In genomic region chr15:67981876-67982275, GRCm38 (mm10) we compare ENCODE assay signal across 24 mouse cellular contexts.
DNase-seq lines count a peak whose midpoint lies in the region; ATAC-seq and TF ChIP-seq lines count a peak whose summit lies in the region.
"Had no signal": no experiment of that assay in that cellular context is flagged by ENCODE, and none has a peak within 500 bp of the region (broad histone marks: within the 10 kb centered on the region; RNA-seq: fewer than 3 reads in every experiment).

No protein-coding gene starts in this region.

- H3K4me3 ChIP-seq in forebrain, postnatal 0 days (ENCODE audit: low read depth, low read length): no peak overlapping the region
- no peak overlapping the region for H3K4me3 ChIP-seq in forebrain, embryonic 15.5 days
- H3K4me3 ChIP-seq: forebrain, embryonic 10.5 days; forebrain, embryonic 13.5 days; heart, adult 2 months; heart, embryonic 10.5 days; heart, embryonic 13.5 days had no signal

- H3K9me3 ChIP-seq in forebrain, postnatal 0 days (ENCODE audit: low read length): no peaks in the 10 kb centered on the region
- no peaks in the 10 kb centered on the region for H3K9me3 ChIP-seq in forebrain, embryonic 15.5 days
- H3K9me3 ChIP-seq: forebrain, embryonic 10.5 days; forebrain, embryonic 13.5 days; heart, embryonic 10.5 days; heart, embryonic 13.5 days had no signal

- no peaks in the 10 kb centered on the region for H3K27me3 ChIP-seq in forebrain, postnatal 0 days (ENCODE audit: insufficient read depth, low read length)
- no peaks in the 10 kb centered on the region for H3K27me3 ChIP-seq in forebrain, embryonic 15.5 days
- H3K27me3 ChIP-seq: forebrain, embryonic 13.5 days; heart, embryonic 13.5 days had no signal

- TF ChIP-seq CTCF in forebrain, postnatal 0 days (IDR thresholded peaks at IDR 0.05; ENCODE audit: low read depth): no peak

- no peak overlapping the region for H3K9ac ChIP-seq in forebrain, postnatal 0 days
- H3K9ac ChIP-seq in forebrain, embryonic 15.5 days (replicated peaks): no peak overlapping the region
- H3K9ac ChIP-seq: forebrain, embryonic 13.5 days; heart, embryonic 13.5 days; hindbrain, embryonic 14.5 days had no signal

- no peak overlapping the region for H3K27ac ChIP-seq in forebrain, postnatal 0 days (ENCODE audit: low read depth, low read length)
- H3K27ac ChIP-seq in forebrain, embryonic 15.5 days (replicated peaks): no peak overlapping the region
- H3K27ac ChIP-seq: forebrain, embryonic 10.5 days; forebrain, embryonic 13.5 days; heart, adult 2 months; heart, embryonic 10.5 days; heart, embryonic 13.5 days; hindbrain, embryonic 14.5 days; hindbrain, postnatal 0 days had no signal

- no peaks in the 10 kb centered on the region for H3K4me1 ChIP-seq in forebrain, postnatal 0 days (ENCODE audit: insufficient read depth)
- no peaks in the 10 kb centered on the region for H3K4me1 ChIP-seq in forebrain, embryonic 15.5 days
- H3K4me1 ChIP-seq: forebrain, embryonic 10.5 days; forebrain, embryonic 13.5 days; heart, embryonic 10.5 days; heart, embryonic 13.5 days had no signal

- WGBS in forebrain, postnatal 0 days: 65% methylated on average over 3 of the region's 3 CpGs
- WGBS in forebrain, embryonic 15.5 days: 81% methylated on average over 3 of the region's 3 CpGs

- H3K36me3 ChIP-seq in forebrain, postnatal 0 days (ENCODE audit: insufficient read depth): no peaks in the 10 kb centered on the region
- H3K36me3 ChIP-seq in forebrain, embryonic 15.5 days: no peaks in the 10 kb centered on the region
- H3K36me3 ChIP-seq: forebrain, embryonic 10.5 days; heart, embryonic 10.5 days; heart, embryonic 13.5 days had no signal

- peak; percentile 35 for DNase-seq in forebrain, postnatal 0 days
- peak; percentile 16 for DNase-seq in left cerebral cortex, adult 11 months (ENCODE audit: low spot score)
- no peak for DNase-seq in left cerebral cortex, postnatal 36 days (ENCODE audit: low spot score in 2 of 2)
- DNase-seq in right cerebral cortex, postnatal 10 days (ENCODE audit: low spot score in 2 of 2): peak; percentile 52 to 61
- DNase-seq in right cerebral cortex, postnatal 25 days: no peak
- DNase-seq: adrenal gland, adult 8-10 months; adrenal gland, postnatal 25 days; cerebellum, adult 18-20 months; cerebellum, adult 9-10 months; cerebellum, postnatal 14 days; gastrocnemius, postnatal 10 days; gastrocnemius, postnatal 36 days; heart, adult 2 months; heart, postnatal 14 days; heart, postnatal 4 days had no signal

- intact Hi-C loops in left cerebral cortex, postnatal 36 days (cut with DNase I): no loop called here

- peak; percentile 57; the same call in 1 of the 2 replicates for ATAC-seq in forebrain, postnatal 0 days
- no peak for ATAC-seq in forebrain, embryonic 15.5 days (replicated peaks)
- ATAC-seq: activated CD4-positive, CD25-positive, alpha-beta regulatory T cell, adult 4 months; forebrain, embryonic 13.5 days; hindbrain, postnatal 0 days; inflammation-experienced regulatory T-cells, adult 6 months had no signal

- no peak overlapping the region for H3K4me2 ChIP-seq in forebrain, postnatal 0 days (ENCODE audit: low read depth)
- no peak overlapping the region for H3K4me2 ChIP-seq in forebrain, embryonic 15.5 days (replicated peaks)
- H3K4me2 ChIP-seq: forebrain, embryonic 13.5 days; heart, embryonic 13.5 days; hindbrain, embryonic 14.5 days had no signal

Comparison
In these comparisons a context has a peak if more than half of its experiments do, and no peak if none do; other contexts are left out.
1. DNase-seq: peak in forebrain, postnatal 0 days (single experiment), left cerebral cortex, adult 11 months (single experiment) and right cerebral cortex, postnatal 10 days (2 of 2); none in left cerebral cortex, postnatal 36 days (0 of 2) and right cerebral cortex, postnatal 25 days (single experiment).